Mouse (Mus musculus) intestine, postnatal 0 days (tissue): ENCODE measurements at regions not wholly inside any gene's neighbourhood (a gene's known extent, or its start where the extent isn't known, plus 50 kb on each side); places are given as distances from the start of the nearest gene placed in this dataset.
A peak's percentile ranks its signal among the peaks of the same experiment; 100 is the strongest.

Source experiments
- ATAC-seq: fragments of 200-750 bp; cut with Nextera tagmentation; 2 replicates; pipeline ENCODE4 v1.8.0; 2017; ENCODE audit warnings: mild to moderate bottlenecking, moderate TSS enrichment, moderate library complexity
- H3K27ac ChIP-seq: fragments of 300-500 bp; sonication (generic); 2 replicates; pipeline ENCODE4 v1.5.1; 2014; ENCODE audit warnings: mild to moderate bottlenecking, low read depth, low read length, moderate library complexity
- H3K27me3 ChIP-seq: fragments of 300-500 bp; sonication (generic); replicated peaks from 2 replicates; pipeline ENCODE4 v1.6.1; 2014; ENCODE audit warnings: low read length, mixed read lengths; ENCODE audit not compliant: control insufficient read depth, insufficient read depth
- H3K36me3 ChIP-seq: fragments of 300-500 bp; sonication (generic); 2 replicates; pipeline ENCODE4 v1.6.1; 2014; ENCODE audit warnings: mild to moderate bottlenecking, moderate library complexity; ENCODE audit not compliant: control insufficient read depth, insufficient read depth
- H3K4me1 ChIP-seq: fragments of 300-500 bp; sonication (generic); replicated peaks from 2 replicates; pipeline ENCODE4 v1.6.1; 2014; ENCODE audit warnings: antibody characterized with exemption, low read length, mixed read lengths; ENCODE audit not compliant: control insufficient read depth, insufficient read depth
- H3K4me2 ChIP-seq: fragments of 300-500 bp; sonication (generic); replicated peaks from 2 replicates; pipeline ENCODE4 v1.6.1; 2014; ENCODE audit warnings: low read depth, mild to moderate bottlenecking, moderate library complexity
- H3K4me3 ChIP-seq: fragments of 300-500 bp; sonication (generic); 2 replicates; pipeline ENCODE4 v1.5.1; 2014; ENCODE audit warnings: low read depth, low read length
- H3K9ac ChIP-seq: fragments of 300-500 bp; sonication (generic); 2 replicates; pipeline ENCODE4 v1.6.1; 2014; ENCODE audit warnings: mild to moderate bottlenecking, low read depth, low read length
- H3K9me3 ChIP-seq: fragments of 300-500 bp; sonication (generic); 2 replicates; pipeline ENCODE4 v1.6.1; 2016; ENCODE audit warnings: mixed run types; ENCODE audit not compliant: control insufficient read depth
- CTCF ChIP-seq: sonication (generic); IDR thresholded peaks from 2 replicates; pipeline ENCODE4 v1.5.1; 2016; ENCODE audit warnings: low read depth, mild to moderate bottlenecking, control low read depth, antibody characterized with exemption, moderate library complexity
- WGBS: fragments of 180-500 bp; shearing (Covaris S2); extraction: QIAGEN DNeasy Blood & Tissue Kit; methylation state at CpG from one replicate; pipeline ENCODE4 v1.1.7; 2014; 5-methylcytosine and 5-hydroxymethylcytosine counted together

DNA sequence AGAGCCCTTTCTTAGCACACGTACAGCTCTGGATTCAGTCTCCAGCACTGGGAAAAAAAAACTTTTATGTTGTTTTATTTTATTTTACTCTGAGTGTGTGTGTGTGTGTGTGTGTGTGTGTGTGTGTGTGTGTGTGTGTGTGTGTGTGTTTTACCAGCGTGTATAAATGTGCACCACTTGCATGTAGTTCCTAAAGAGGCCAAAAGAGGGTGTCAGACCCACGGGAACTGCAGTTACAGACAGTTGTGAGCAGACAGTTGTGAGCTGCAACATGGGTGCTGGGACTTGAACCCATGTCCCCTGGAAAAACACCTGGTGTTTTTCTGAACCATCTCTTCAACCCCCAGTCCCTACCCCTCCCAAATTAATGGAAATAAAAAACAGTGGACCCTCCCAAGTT is 165.1 kb upstream of the Plekha5 start:
- Histone ChIP-seq H3K9me3 (no peaks in the 10 kb centered on the region), H3K4me1 (no peaks in the 10 kb centered on the region), H3K4me2 (no peak overlapping the region), H3K27me3 (no peaks in the 10 kb centered on the region), H3K36me3 (no peaks in the 10 kb centered on the region), H3K4me3 (no peak overlapping the region), H3K27ac (no peak overlapping the region), H3K9ac (no peak overlapping the region)
- 89% methylated on average over 3 of the region's 3 CpGs for WGBS
- no peak for ATAC-seq
- TF ChIP-seq CTCF: 0 out of 2 replicates have a peak, but pooled peaks have one; percentile 21

DNA sequence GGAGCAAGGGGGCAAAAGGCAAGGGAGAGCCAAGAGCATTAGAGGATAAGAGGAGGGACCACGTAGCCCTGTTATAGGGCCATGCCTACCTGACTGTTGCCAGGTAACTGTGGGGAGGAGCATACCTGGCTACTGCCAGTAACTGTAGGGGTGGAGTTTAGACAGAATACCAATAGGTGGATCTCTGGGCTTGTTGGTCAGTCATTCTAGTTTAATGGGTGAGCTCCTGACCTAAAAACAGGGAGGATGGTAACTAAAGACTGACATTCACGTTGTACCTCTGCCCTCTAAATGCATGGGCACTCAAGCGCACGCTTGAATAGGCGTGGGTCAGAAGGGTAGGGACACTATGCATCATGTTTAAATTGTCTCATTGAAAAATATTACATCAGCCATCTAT is 165.8 kb upstream of the Plekha5 start:
- Histone ChIP-seq H3K9me3 (no peaks in the 10 kb centered on the region), H3K9ac (no peak overlapping the region), H3K4me3 (no peak overlapping the region), H3K4me2 (no peak overlapping the region), H3K27ac (no peak overlapping the region), H3K36me3 (no peaks in the 10 kb centered on the region), H3K4me1 (no peaks in the 10 kb centered on the region), H3K27me3 (no peaks in the 10 kb centered on the region)
- ATAC-seq: no peak
- no peak for TF ChIP-seq CTCF
- 90% methylated on average over 5 of the region's 5 CpGs for WGBS

DNA sequence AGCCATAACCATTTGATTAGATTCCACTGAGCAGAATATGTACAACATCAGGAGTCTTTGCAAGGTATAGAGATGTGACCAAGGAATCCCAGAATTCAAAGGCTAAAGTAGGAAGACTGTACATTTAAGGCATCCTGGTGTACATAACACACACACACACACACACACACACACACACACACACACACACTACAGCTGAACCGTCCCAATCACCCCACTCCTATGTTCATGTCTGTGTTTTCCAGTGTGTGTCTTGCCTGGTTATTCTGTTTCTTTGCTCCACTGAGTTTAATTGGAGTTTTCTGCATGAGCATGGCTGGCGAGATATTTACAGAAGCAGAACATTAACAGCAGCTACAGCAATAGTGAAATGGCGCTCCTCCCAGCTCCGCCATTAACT is 172.3 kb upstream of the Plekha5 start:
- H3K4me3 ChIP-seq: no peak overlapping the region
- 92% methylated on average over 4 of the region's 4 CpGs for WGBS
- H3K36me3 ChIP-seq: no peaks in the 10 kb centered on the region
- no peaks in the 10 kb centered on the region for H3K27me3 ChIP-seq
- no peaks in the 10 kb centered on the region for H3K4me1 ChIP-seq
- no peak for ATAC-seq
- no peak overlapping the region for H3K4me2 ChIP-seq
- no peak overlapping the region for H3K27ac ChIP-seq
- no peak overlapping the region for H3K9ac ChIP-seq
- TF ChIP-seq CTCF: no peak
- no peaks in the 10 kb centered on the region for H3K9me3 ChIP-seq

GRCm38 (mm10) chr6:140243411-140244151 is 180.3 kb upstream of the Plekha5 start:
- no peak for ATAC-seq
- 61% methylated on average over 8 of the region's 8 CpGs for WGBS

DNA sequence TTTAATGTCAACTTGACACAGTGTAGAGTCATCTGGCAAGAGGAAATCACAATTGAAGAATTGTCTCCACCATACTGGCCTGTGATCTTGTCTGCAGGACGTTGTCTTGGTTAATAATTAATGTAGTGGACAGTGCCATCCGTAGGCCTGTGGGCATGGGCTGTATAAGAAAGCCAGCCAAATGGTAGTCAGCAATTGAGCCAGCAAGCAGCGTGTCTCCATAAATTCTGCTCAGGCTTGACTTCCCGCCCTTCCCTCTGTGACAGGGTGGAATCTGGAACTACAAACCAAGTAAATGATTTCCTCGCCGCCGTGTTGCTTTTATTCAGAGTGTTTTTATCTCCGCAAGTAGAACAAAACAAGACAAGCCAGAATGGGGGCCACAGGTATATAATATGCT is 184.5 kb upstream of the Plekha5 start:
- Histone ChIP-seq H3K36me3 (no peaks in the 10 kb centered on the region), H3K9me3 (no peaks in the 10 kb centered on the region), H3K27me3 (no peaks in the 10 kb centered on the region)

More at GRCm38 (mm10) chr6:140243411-140244151, 180.3 kb upstream of the Plekha5 start:
- Histone ChIP-seq H3K9me3 (no peaks in the 10 kb centered on the region), H3K4me1 (no peaks in the 10 kb centered on the region), H3K27me3 (no peaks in the 10 kb centered on the region), H3K27ac (no peak overlapping the region), H3K4me2 (no peak overlapping the region), H3K36me3 (no peaks in the 10 kb centered on the region), H3K4me3 (no peak overlapping the region), H3K9ac (no peak overlapping the region)
- no peak for TF ChIP-seq CTCF

DNA sequence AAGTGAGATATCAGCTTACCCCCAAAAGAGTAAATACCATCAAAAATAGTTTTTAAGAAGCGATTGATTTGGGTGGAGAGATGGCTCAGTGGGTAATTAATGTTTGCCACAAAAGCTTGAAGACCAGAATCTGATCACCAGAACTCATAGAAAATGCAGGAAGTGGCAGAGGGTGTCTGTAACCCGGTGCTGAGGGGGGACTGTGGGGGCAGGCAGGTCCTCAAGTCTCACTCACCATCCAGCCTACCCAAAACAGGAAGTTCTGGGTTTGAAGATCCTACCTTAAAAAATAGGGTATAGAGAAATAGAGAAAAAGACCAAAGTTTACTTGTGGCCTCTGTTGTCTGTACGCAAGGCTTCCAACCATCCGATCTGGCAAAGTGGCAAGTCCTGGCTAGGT is 190.3 kb upstream of the Plcz1 start:
- WGBS: 88% methylated on average over 4 of the region's 4 CpGs
- H3K4me3 ChIP-seq: no peak overlapping the region
- H3K4me1 ChIP-seq: no peaks in the 10 kb centered on the region
- H3K9me3 ChIP-seq: no peaks in the 10 kb centered on the region
- H3K4me2 ChIP-seq: no peak overlapping the region
- no peaks in the 10 kb centered on the region for H3K27me3 ChIP-seq
- no peaks in the 10 kb centered on the region for H3K36me3 ChIP-seq
- no peak overlapping the region for H3K9ac ChIP-seq
- no peak overlapping the region for H3K27ac ChIP-seq
- TF ChIP-seq CTCF: no peak
- ATAC-seq: no peak

More for the DNA sequence above, 184.5 kb upstream of the Plekha5 start:
- 45% methylated on average over 8 of the region's 8 CpGs for WGBS
- TF ChIP-seq CTCF: no peak
- Histone ChIP-seq H3K4me2 (no peak overlapping the region), H3K4me3 (no peak overlapping the region), H3K4me1 (no peaks in the 10 kb centered on the region), H3K9ac (no peak overlapping the region), H3K27ac (no peak overlapping the region)
- ATAC-seq: no peak
